Mouse (Mus musculus): ENCODE results near the gene Hoxd11. TPM values are rescaled to one million over a fixed set of nuclear protein-coding genes. Genes with fewer than 3 reads are reported as not detected.

The Hoxd11 gene
- polyA plus RNA-seq, 1 experiment from 2014 or later, result 23.8 TPM

- WGBS, result 1% methylated on average over 23 of the region's 23 CpGs
- Histone ChIP-seq H3K27ac (peak overlapping the region; percentile 96), H3K27me3 (ENCODE audit: insufficient read depth, low read length) (peaks cover 5% of the 10 kb centered on the region; the same call in 1 of the 2 replicates), H3K4me3 (replicated peaks; ENCODE audit: low read depth, low read length) (peak overlapping the region; percentile 82), H3K36me3 (ENCODE audit: insufficient read depth, low read length) (no peaks in the 10 kb centered on the region), H3K4me1 (replicated peaks; ENCODE audit: insufficient read depth, low read length) (peaks cover 11% of the 10 kb centered on the region), H3K9me3 (replicated peaks; ENCODE audit: low read length) (no peaks in the 10 kb centered on the region), H3K9ac (ENCODE audit: low read depth, low read length) (peak overlapping the region; percentile 98), H3K4me2 (ENCODE audit: low read length) (peak overlapping the region; percentile 76)
- TF ChIP-seq CTCF (IDR thresholded peaks at IDR 0.05; ENCODE audit: low read depth), result no peak
- no peak for ATAC-seq (replicated peaks; ENCODE audit: low FRiP score, low read depth)
- DNase-seq (ENCODE audit: low spot score), result peak; percentile 90
These were observed 623 bp downstream of the Hoxd11 start for GRCm38 (mm10) chr2:74679980-74680379.

GRCm38 (mm10) chr2:74680561-74681398 lies 1.4 kb downstream of the Hoxd11 start:
- Histone ChIP-seq H3K27me3 (ENCODE audit: insufficient read depth, low read length) (peaks cover 5% of the 10 kb centered on the region; the same call in 1 of the 2 replicates), H3K9ac (ENCODE audit: low read depth, low read length) (peak overlapping the region; percentile 98), H3K4me3 (replicated peaks; ENCODE audit: low read depth, low read length) (peak overlapping the region; percentile 82), H3K27ac (peak overlapping the region; percentile 96), H3K4me2 (ENCODE audit: low read length) (peak overlapping the region; percentile 76), H3K4me1 (replicated peaks; ENCODE audit: insufficient read depth, low read length) (peaks cover 8% of the 10 kb centered on the region; the same call in 1 of the 2 replicates), H3K36me3 (ENCODE audit: insufficient read depth, low read length) (no peaks in the 10 kb centered on the region), H3K9me3 (replicated peaks; ENCODE audit: low read length) (no peaks in the 10 kb centered on the region)
- TF ChIP-seq CTCF (IDR thresholded peaks at IDR 0.05; ENCODE audit: low read depth), result no peak
- DNase-seq (ENCODE audit: low spot score), result no peak
- WGBS, result 6% methylated on average over 21 of the region's 21 CpGs
- ATAC-seq (replicated peaks; ENCODE audit: low FRiP score, low read depth), result no peak

GRCm38 (mm10) chr2:74681594-74682531 lies 2.5 kb downstream of the Hoxd11 start:
- peak; percentile 68 for ATAC-seq (replicated peaks; ENCODE audit: low FRiP score, low read depth)
- Histone ChIP-seq H3K27ac (peak overlapping the region; percentile 96), H3K9me3 (replicated peaks; ENCODE audit: low read length) (no peaks in the 10 kb centered on the region), H3K4me3 (replicated peaks; ENCODE audit: low read depth, low read length) (peak overlapping the region; percentile 82), H3K9ac (ENCODE audit: low read depth, low read length) (peak overlapping the region; percentile 98), H3K36me3 (ENCODE audit: insufficient read depth, low read length) (no peaks in the 10 kb centered on the region), H3K4me1 (replicated peaks; ENCODE audit: insufficient read depth, low read length) (peaks cover 3% of the 10 kb centered on the region; the same call in 1 of the 2 replicates), H3K27me3 (ENCODE audit: insufficient read depth, low read length) (peaks cover 5% of the 10 kb centered on the region; the same call in 1 of the 2 replicates), H3K4me2 (ENCODE audit: low read length) (peak overlapping the region; percentile 76)
- WGBS, result under 1% methylated on average over 73 of the region's 78 CpGs
- peak; percentile 82 for DNase-seq (ENCODE audit: low spot score)
- no peak for TF ChIP-seq CTCF (IDR thresholded peaks at IDR 0.05; ENCODE audit: low read depth)

DNA sequence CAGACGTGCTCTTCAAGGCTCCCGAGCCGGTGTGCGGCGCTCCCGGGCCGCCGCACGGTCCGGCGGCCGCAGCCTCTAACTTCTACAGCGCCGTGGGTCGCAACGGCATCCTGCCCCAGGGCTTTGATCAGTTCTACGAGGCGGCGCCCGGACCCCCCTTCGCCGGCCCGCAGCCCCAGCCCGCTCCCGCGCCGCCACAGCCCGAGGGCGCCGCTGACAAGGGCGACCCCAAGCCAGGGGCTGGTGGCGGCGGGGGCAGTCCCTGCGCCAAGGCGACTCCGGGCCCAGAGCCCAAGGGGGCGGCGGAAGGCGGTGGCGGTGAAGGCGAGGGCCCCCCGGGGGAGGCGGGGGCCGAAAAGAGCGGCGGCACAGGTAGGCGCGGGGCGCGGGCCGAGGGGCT lies 3.4 kb downstream of the Hoxd11 start:
- 1% methylated on average over 30 of the region's 51 CpGs for WGBS
- no peaks in the 10 kb centered on the region for H3K9me3 ChIP-seq (replicated peaks; ENCODE audit: low read length)
- peaks cover 5% of the 10 kb centered on the region; the same call in 1 of the 2 replicates for H3K27me3 ChIP-seq (ENCODE audit: insufficient read depth, low read length)
- H3K9ac ChIP-seq (ENCODE audit: low read depth, low read length), result peak overlapping the region; percentile 98
- peak overlapping the region; percentile 82 for H3K4me3 ChIP-seq (replicated peaks; ENCODE audit: low read depth, low read length)
- DNase-seq (ENCODE audit: low spot score), result no peak
- peak overlapping the region; percentile 76 for H3K4me2 ChIP-seq (ENCODE audit: low read length)
- no peaks in the 10 kb centered on the region; the same call in 1 of the 2 replicates for H3K4me1 ChIP-seq (replicated peaks; ENCODE audit: insufficient read depth, low read length)
- peak overlapping the region; percentile 96 for H3K27ac ChIP-seq
- no peak for ATAC-seq (replicated peaks; ENCODE audit: low FRiP score, low read depth)
- 0 out of 2 replicates have a peak, but pooled peaks cover 5% of the 10 kb centered on the region for H3K36me3 ChIP-seq (ENCODE audit: insufficient read depth, low read length)
- TF ChIP-seq CTCF (IDR thresholded peaks at IDR 0.05; ENCODE audit: low read depth), result no peak

DNA sequence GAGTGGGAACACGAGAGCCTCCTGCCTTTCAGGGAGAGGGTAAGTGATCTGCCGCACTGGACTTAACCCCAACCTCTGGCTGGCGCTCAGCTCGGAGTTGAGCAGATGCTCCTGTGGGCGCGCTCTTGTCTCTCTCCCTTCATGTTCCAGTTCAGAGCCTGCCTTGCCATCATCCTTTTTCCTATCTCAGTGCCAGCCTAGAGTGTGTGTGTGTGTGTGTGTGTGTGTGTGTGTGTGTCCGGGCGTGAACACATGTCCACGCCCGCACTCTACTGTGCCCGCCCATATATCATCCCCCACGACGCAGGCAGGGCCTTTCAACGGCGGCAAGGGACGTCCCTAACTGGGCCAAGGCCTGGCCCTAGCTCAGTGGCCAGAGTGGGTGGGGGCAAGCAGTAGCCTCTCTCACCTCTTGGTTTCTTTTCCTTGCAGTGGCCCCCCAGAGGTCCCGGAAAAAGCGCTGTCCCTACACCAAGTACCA lies 4.2 kb downstream of the Hoxd11 start:
- ATAC-seq (replicated peaks; ENCODE audit: low FRiP score, low read depth) (peak; percentile 47), DNase-seq (ENCODE audit: low spot score) (no peak)
- under 1% methylated on average over 18 of the region's 18 CpGs for WGBS
- peaks cover 5% of the 10 kb centered on the region; the same call in 1 of the 2 replicates for H3K27me3 ChIP-seq (ENCODE audit: insufficient read depth, low read length)
- H3K9me3 ChIP-seq (replicated peaks; ENCODE audit: low read length), result no peaks in the 10 kb centered on the region
- H3K27ac ChIP-seq, result peak overlapping the region; percentile 96
- peak overlapping the region; percentile 76 for H3K4me2 ChIP-seq (ENCODE audit: low read length)
- H3K4me3 ChIP-seq (replicated peaks; ENCODE audit: low read depth, low read length), result peak overlapping the region; percentile 82
- TF ChIP-seq CTCF (IDR thresholded peaks at IDR 0.05; ENCODE audit: low read depth), result no peak
- peak overlapping the region; percentile 98 for H3K9ac ChIP-seq (ENCODE audit: low read depth, low read length)
- no peaks in the 10 kb centered on the region; the same call in 1 of the 2 replicates for H3K4me1 ChIP-seq (replicated peaks; ENCODE audit: insufficient read depth, low read length)
- H3K36me3 ChIP-seq (ENCODE audit: insufficient read depth, low read length), result 0 out of 2 replicates have a peak, but pooled peaks cover 5% of the 10 kb centered on the region

Measured in kidney, postnatal 0 days (tissue).